Mouse (Mus musculus) erythroblast, embryonic 14.5 days (primary cell): Measurements from ENCODE around the gene Spata2.

Experiments
- GATA1 ChIP-seq: IDR thresholded peaks from 2 replicates; pipeline ENCODE4 v1.6.1; 2012; ENCODE audit warnings: low read length, inconsistent platforms, mixed read lengths
- TAL1 ChIP-seq: IDR thresholded peaks from 3 replicates; pipeline ENCODE4 v1.6.1; 2012; ENCODE audit warnings: low read length, inconsistent platforms, mixed read lengths

GRCm38 (mm10) chr2:167450647-167451046, 42.0 kb downstream of the Spata2 start:
- TF ChIP-seq TAL1 (no peak), GATA1 (no peak)
